Mouse (Mus musculus) midbrain, postnatal 0 days (tissue): Measurements from ENCODE around the gene Skp2. TPM values are rescaled to one million over a fixed set of nuclear protein-coding genes. Genes with fewer than 3 reads are reported as not detected.

ENCODE experiments used
- ATAC-seq: fragments of 200-750 bp; cut with Nextera tagmentation; 2 replicates; pipeline ENCODE4 v1.8.0; 2017; ENCODE audit warnings: moderate number of reproducible peaks, mild to moderate bottlenecking, moderate TSS enrichment, moderate library complexity; ENCODE audit not compliant: low FRiP score
- DNase-seq: peaks from one replicate; pipeline ENCODE4 v3.0.0-alpha.2; 2015; ENCODE audit warnings: low spot score
- H3K27ac ChIP-seq: fragments of 300-500 bp; sonication (generic); 2 replicates; pipeline ENCODE4 v1.5.1; 2014; ENCODE audit warnings: low read depth, mild to moderate bottlenecking, low read length, mixed read lengths
- H3K27me3 ChIP-seq: fragments of 300-500 bp; sonication (generic); 2 replicates; pipeline ENCODE4 v1.6.1; 2014; ENCODE audit warnings: low read length, control low read depth, mixed read lengths; ENCODE audit not compliant: insufficient read depth
- H3K36me3 ChIP-seq: fragments of 300-500 bp; sonication (generic); 2 replicates; pipeline ENCODE4 v1.6.1; 2014; ENCODE audit warnings: low read length, control low read depth, mixed read lengths; ENCODE audit not compliant: insufficient read depth
- H3K4me1 ChIP-seq: fragments of 300-500 bp; sonication (generic); 2 replicates; pipeline ENCODE4 v1.6.1; 2014; ENCODE audit warnings: mild to moderate bottlenecking, control low read depth, antibody characterized with exemption, low read length, mixed read lengths; ENCODE audit not compliant: insufficient read depth
- H3K4me2 ChIP-seq: fragments of 300-500 bp; sonication (generic); 2 replicates; pipeline ENCODE4 v1.6.1; 2014; ENCODE audit warnings: low read depth, mild to moderate bottlenecking, low read length, mixed read lengths; ENCODE audit not compliant: poor library complexity, severe bottlenecking
- H3K4me3 ChIP-seq: fragments of 300-500 bp; sonication (generic); 2 replicates; pipeline ENCODE4 v1.5.1; 2014; ENCODE audit warnings: low read depth, mild to moderate bottlenecking, low read length, moderate library complexity
- H3K9ac ChIP-seq: fragments of 300-500 bp; sonication (generic); replicated peaks from 2 replicates; pipeline ENCODE4 v1.6.1; 2014; ENCODE audit warnings: mild to moderate bottlenecking, low read length, moderate library complexity, mixed read lengths; ENCODE audit not compliant: poor library complexity, severe bottlenecking
- H3K9me3 ChIP-seq: fragments of 300-500 bp; sonication (generic); 2 replicates; pipeline ENCODE4 v1.6.1; 2016; ENCODE audit warnings: low read length, control low read depth
- CTCF ChIP-seq: IDR thresholded peaks from 2 replicates; pipeline ENCODE4 v1.5.1; 2016; ENCODE audit warnings: antibody characterized with exemption, mild to moderate bottlenecking
- WGBS: fragments of 180-500 bp; shearing (Covaris S2); extraction: QIAGEN DNeasy Blood & Tissue Kit; methylation state at CpG from one replicate; pipeline ENCODE4 v1.1.7; 2014; 5-methylcytosine and 5-hydroxymethylcytosine counted together
- polyA plus RNA-seq: library from polyadenylated mRNA; unstranded; fragments of >200 nt; fragmentation: Nextera tagmentation; extraction: Ambion mirVana; gene quantifications from 2 replicates; pipeline ENCODE4 v1.2.1, GENCODE M21; 2015
- total RNA-seq: library from RNA; depleted of rRNA; stranded (reverse); fragments of >200 nt; gene quantifications from 2 replicates; pipeline ENCODE4 v1.2.3, GENCODE M21; 2014

Gene Skp2
- total and polyA plus RNA-seq, 2 experiments from 2014 or later = 7.8 to 9.3 TPM

DNA sequence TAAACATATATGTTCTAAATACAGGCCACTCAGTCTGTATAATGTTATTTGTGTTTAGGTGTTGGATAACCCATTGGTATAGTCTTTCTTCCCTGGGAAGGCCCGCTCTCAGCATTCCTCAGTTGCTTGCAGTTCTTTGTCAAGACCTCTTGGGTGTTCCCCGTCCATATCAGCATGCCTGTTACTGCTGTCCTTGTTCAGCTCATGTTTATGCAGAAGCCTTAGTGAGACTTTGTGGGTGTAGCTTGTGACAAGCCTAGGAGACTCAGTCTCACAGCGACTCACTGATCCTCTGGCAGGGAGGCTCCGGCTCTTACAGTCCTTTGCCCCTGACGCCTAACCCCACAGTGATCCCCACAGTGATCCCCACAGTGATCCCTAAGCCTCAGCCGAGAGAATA, 8.9 kb upstream of the Skp2 start:
- ATAC-seq (no peak), DNase-seq (no peak)
- Histone ChIP-seq H3K9ac (no peak overlapping the region), H3K27ac (no peak overlapping the region), H3K4me2 (no peak overlapping the region), H3K9me3 (no peaks in the 10 kb centered on the region), H3K4me1 (no peaks in the 10 kb centered on the region), H3K36me3 (peaks cover 22% of the 10 kb centered on the region), H3K4me3 (no peak overlapping the region), H3K27me3 (no peaks in the 10 kb centered on the region)
- TF ChIP-seq CTCF = no peak
- WGBS = 34% methylated on average over 6 of the region's 6 CpGs

DNA sequence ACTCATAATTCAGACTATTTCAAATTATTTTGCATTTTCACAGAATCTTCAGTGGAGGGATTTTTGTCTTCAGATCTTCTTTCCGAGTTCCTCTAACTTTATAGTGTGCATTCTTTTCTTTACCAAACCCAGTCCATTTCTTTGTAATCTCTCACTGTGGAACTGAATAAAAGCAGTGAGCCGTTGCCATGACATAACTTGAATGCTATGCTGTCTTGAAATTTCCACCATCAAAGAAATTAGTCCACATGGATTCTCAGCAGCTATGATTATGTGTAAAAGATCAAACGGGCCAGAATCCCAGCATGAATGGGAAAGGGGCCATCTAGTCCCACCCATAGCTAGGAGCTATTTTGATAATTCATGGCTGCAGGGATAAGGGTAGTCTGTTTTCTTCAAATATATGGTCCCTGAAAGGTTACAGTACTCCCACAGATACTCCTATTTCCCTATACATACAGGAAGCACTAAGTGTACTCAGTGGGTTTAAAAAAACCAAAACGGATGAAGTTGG, 7.4 kb upstream of the Skp2 start:
- Histone ChIP-seq H3K4me1 (no peaks in the 10 kb centered on the region), H3K9ac (no peak overlapping the region), H3K9me3 (no peaks in the 10 kb centered on the region), H3K27me3 (no peaks in the 10 kb centered on the region), H3K36me3 (peaks cover 16% of the 10 kb centered on the region), H3K4me3 (no peak overlapping the region), H3K4me2 (no peak overlapping the region), H3K27ac (no peak overlapping the region)
- ATAC-seq (no peak), DNase-seq (no peak)
- no peak for TF ChIP-seq CTCF
- WGBS = 46% methylated on average over 4 of the region's 4 CpGs

DNA sequence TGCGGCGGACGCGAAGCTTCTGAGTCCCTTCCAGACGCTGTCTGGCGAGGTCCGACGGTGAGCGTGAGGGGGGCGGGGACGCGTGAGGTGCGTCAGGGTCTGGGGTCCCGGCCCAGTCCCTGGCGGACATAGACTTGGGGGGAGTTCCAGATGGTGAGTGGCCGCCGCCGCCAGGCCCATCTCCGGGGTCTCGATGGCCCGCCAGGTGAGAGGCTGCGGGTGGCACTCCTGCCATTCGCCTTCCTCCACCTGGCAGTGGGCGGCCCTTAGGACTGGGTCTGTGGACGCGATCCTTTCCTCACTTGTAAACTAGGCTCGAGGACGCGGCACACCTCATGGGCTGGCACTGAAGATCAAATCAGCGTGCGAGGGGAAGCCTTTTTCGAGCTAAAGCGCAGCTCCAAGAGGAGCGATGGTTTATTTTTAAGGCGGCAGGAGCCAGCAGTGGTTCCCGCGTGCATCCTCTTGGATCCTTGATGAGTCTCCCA, 14.5 kb downstream of the Skp2 start:
- H3K36me3 ChIP-seq = peaks cover 6% of the 10 kb centered on the region; the same call in 1 of the 2 replicates
- under 1% methylated on average over 35 of the region's 37 CpGs for WGBS
- ATAC-seq (peak; percentile 86), DNase-seq (peak; percentile 53)
- H3K27ac ChIP-seq = peak overlapping the region; percentile 86
- H3K4me3 ChIP-seq = peak overlapping the region; percentile 87
- peak overlapping the region; percentile 73 for H3K4me2 ChIP-seq
- H3K27me3 ChIP-seq = no peaks in the 10 kb centered on the region
- TF ChIP-seq CTCF = no peak
- H3K4me1 ChIP-seq = peaks cover 8% of the 10 kb centered on the region; the same call in 1 of the 2 replicates
- H3K9me3 ChIP-seq = no peaks in the 10 kb centered on the region
- H3K9ac ChIP-seq = peak overlapping the region; percentile 88

DNA sequence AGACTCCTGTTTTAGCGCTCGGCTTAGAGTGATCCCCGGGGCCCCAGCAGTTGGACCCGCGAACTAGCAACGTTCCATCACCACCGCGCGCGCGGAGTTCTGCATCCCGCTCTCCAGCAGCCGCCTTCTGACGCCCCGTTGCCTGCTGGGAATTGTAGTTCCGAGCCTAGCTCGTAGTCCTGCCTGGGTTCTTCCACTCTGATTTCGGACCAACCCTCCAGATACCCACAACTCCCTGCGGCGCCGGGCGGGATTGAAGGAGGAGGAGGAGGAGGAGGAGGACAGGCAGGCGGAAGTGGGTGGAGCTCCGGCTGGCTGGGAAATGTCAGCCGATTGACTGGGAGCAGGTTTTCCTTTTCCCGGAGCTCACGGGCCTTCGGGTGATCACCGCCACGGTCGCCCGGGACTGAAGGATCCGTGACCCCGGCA, 15.0 kb downstream of the Skp2 start, which contains the start of gene Lmbrd2:
Gene Lmbrd2, plus strand, starts transcription at position 299 of the 429 bp plus-strand sequence.
- Histone ChIP-seq H3K27ac (peak within 1 kb of the TSS; percentile 86), H3K4me2 (peak within 1 kb of the TSS; percentile 73), H3K4me3 (peak within 1 kb of the TSS; percentile 87), H3K4me1 (peaks cover 8% of the 10 kb centered on the region; the same call in 1 of the 2 replicates), H3K9me3 (no peaks in the 10 kb centered on the region), H3K9ac (peak within 1 kb of the TSS; percentile 88), H3K27me3 (no peaks in the 10 kb centered on the region), H3K36me3 (peaks cover 6% of the 10 kb centered on the region; the same call in 1 of the 2 replicates)
- ATAC-seq = peak; percentile 98
- TF ChIP-seq CTCF = no peak; the same call in 1 of the 2 replicates
- WGBS = under 1% methylated on average over 34 of the region's 34 CpGs
- peak; percentile 99 for DNase-seq

DNA sequence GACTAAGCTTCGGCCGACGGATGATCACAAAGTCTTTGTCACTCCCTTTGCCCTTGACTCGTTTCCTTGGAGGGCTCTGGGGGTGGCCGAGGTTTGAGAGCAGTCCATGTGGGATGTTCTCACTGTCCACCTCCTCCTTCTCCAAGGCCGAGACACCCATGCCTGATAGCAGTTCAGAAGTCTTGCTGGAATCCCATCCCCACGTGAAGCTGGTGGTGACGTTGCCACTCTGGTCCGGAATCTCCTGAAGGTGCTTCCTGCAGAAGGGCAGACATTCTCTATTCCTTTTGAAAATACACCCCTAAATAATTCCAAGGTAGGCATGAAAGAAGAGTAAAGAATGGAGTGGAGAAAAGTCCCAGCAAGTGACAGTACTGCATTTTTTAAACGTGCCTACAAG, 15.8 kb downstream of the Skp2 start:
- no peaks in the 10 kb centered on the region for H3K9me3 ChIP-seq
- H3K4me3 ChIP-seq = peak overlapping the region; percentile 87
- H3K27me3 ChIP-seq = no peaks in the 10 kb centered on the region
- H3K9ac ChIP-seq = peak overlapping the region; percentile 45; the same call in 1 of the 2 replicates
- peak overlapping the region; percentile 60 for H3K4me2 ChIP-seq
- 0 out of 2 replicates have a peak overlapping the region, but pooled peaks have one; percentile 86 for H3K27ac ChIP-seq
- no peak for DNase-seq
- no peak for TF ChIP-seq CTCF
- peaks cover 6% of the 10 kb centered on the region; the same call in 1 of the 2 replicates for H3K36me3 ChIP-seq
- no peak for ATAC-seq
- H3K4me1 ChIP-seq = peaks cover 8% of the 10 kb centered on the region; the same call in 1 of the 2 replicates
- 26% methylated on average over 10 of the region's 10 CpGs for WGBS

DNA sequence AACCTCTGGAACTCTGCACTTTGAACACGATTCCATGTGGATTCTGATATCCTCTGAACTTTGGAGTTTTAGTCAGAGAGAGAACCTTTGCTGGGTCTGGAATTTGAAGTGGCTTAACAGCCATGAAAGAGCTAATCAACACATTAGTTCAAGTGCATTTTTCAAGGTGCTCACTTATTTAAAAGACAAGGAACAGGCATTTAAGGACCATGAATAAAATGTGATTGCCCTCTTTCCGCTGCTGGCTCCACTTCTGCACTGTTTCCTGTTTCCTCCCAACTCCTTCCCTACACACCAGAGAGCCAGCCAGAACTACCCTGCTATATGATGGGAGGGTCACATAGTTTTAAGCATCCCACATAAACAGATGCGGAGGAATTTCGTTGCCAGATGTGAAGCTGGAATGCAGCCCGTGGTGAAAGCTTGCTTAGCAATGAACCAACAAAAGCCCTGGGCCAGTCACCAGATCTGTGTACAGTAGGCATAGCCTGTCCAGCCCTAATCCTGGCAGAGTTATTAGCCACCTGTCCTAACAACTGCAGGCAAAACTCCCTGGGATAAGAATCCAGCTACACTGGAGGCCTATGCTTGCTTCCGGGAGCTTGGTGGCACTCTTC, 20.2 kb downstream of the Skp2 start:
- no peak for TF ChIP-seq CTCF
- Histone ChIP-seq H3K27me3 (no peaks in the 10 kb centered on the region), H3K4me3 (no peak overlapping the region), H3K9me3 (no peaks in the 10 kb centered on the region), H3K36me3 (peaks cover 6% of the 10 kb centered on the region; the same call in 1 of the 2 replicates), H3K27ac (no peak overlapping the region), H3K4me1 (peaks cover 8% of the 10 kb centered on the region; the same call in 1 of the 2 replicates), H3K4me2 (no peak overlapping the region), H3K9ac (no peak overlapping the region)
- 83% methylated on average over 6 of the region's 6 CpGs for WGBS
- DNase-seq (peak; percentile 4), ATAC-seq (no peak)
